Mouse (Mus musculus): ENCODE measurements around the gene Gm29094. TPM values are rescaled to one million over a fixed set of nuclear protein-coding genes. Genes with fewer than 3 reads are reported as not detected.

Gene Gm29094
- polyA plus RNA-seq, 1 experiment from 2014 or later: not detected

GRCm38 (mm10) chr9:89263968-89264367 lies 64.8 kb downstream of the Gm29094 start:
- no peaks in the 10 kb centered on the region for H3K27me3 ChIP-seq
- no peaks in the 10 kb centered on the region for H3K9me3 ChIP-seq
- no peak overlapping the region for H3K27ac ChIP-seq (replicated peaks)
- no peak overlapping the region for H3K4me2 ChIP-seq
- H3K4me1 ChIP-seq (replicated peaks): no peaks in the 10 kb centered on the region
- no peak overlapping the region for H3K9ac ChIP-seq
- no peak for ATAC-seq (ENCODE audit: low FRiP score, low read depth)
- H3K36me3 ChIP-seq: no peaks in the 10 kb centered on the region
- 96% methylated on average over 3 of the region's 3 CpGs for WGBS
- H3K4me3 ChIP-seq: no peak overlapping the region

- H3K36me3 ChIP-seq: no peaks in the 10 kb centered on the region
- ATAC-seq (ENCODE audit: low FRiP score, low read depth): no peak
- WGBS: 95% methylated on average over 1 of the region's 1 CpGs
- H3K4me3 ChIP-seq: no peak overlapping the region
- no peaks in the 10 kb centered on the region for H3K27me3 ChIP-seq
- no peaks in the 10 kb centered on the region for H3K9me3 ChIP-seq
- no peak overlapping the region for H3K27ac ChIP-seq (replicated peaks)
- no peaks in the 10 kb centered on the region for H3K4me1 ChIP-seq (replicated peaks)
- no peak overlapping the region for H3K9ac ChIP-seq
- H3K4me2 ChIP-seq: no peak overlapping the region
These were observed 65.4 kb downstream of the Gm29094 start for GRCm38 (mm10) chr9:89264571-89264970.

Other genes starting within 250 kb of the Gm29094 start
- gene Bcl2a1a, start 242.5 kb upstream of the Gm29094 start, polyA plus RNA-seq (2015; fragmentation: Nextera tagmentation; extraction: Ambion mirVana): not detected in 2 replicates
- gene Trim43b, start 106.5 kb upstream of the Gm29094 start, polyA plus RNA-seq (2015; fragmentation: Nextera tagmentation; extraction: Ambion mirVana): not detected in 2 replicates
- gene Bcl2a1b, start 170 bp upstream of the Gm29094 start, polyA plus RNA-seq (2015; fragmentation: Nextera tagmentation; extraction: Ambion mirVana): 1.1 and 2.0 TPM in 2 replicates
- 17.2 and 18.0 TPM in 2 replicates for gene Mthfs, start 11.3 kb downstream of the Gm29094 start, polyA plus RNA-seq (2015; fragmentation: Nextera tagmentation; extraction: Ambion mirVana)